Mouse (Mus musculus) regulatory T cell (primary cell): ENCODE data around the gene Hnrnpul1.

Source experiments
- in situ Hi-C: fragments of 300-600 bp; cut with MboI, MseI; formaldehyde crosslinking; loops from one replicate; pipeline ENCODE4 v1.15.1; 2025; ENCODE audit warnings: high pct_unique_total_duplicates

The Hnrnpul1 gene

GRCm38 (mm10) chr7:25720760-25721159, 33.8 kb downstream of the Hnrnpul1 start:
- in situ Hi-C loops, result no loop called here

DNA sequence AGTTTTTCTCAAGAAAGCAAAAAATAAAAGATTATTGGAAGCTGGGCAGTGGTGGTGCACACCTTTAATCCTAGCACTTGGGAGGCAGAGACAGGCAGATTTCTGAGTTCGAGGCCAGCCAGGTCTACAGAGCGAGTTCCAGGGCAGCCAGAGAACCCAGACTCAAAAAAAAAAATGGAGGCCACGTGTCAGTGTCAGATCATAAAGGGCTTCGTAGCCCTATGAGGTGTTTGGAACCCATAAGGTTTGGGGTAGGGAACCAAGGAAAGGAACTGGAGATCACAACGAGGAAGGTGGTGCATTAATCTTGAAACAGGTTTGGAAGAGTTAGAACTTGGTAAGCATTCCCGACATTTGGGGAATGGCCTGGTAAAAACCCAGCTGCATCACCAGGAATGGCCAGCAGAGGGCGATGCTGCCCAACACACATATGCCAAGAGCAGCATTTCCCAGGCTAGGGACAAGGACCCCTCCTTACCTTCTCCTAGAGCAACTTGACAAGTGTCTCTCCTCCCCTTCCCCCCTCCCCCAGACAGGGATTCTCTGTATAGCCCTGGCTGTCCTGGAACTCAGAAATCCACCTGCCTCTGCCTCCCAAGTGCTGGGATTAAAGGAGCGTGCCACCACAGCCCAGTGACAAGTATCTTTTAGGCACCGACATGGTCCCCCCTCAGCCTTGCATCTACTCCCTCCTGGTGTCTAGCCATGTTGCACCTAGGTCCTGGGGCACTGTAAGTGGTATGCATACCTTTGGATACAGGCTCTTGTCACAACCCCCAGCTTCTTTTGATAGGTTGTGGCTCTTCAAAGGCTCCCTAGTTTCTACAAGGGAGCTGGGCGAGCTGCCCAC, 34.6 kb downstream of the Hnrnpul1 start:
- in situ Hi-C loops, result no loop called here

- in situ Hi-C loops, result no loop called here
Observed at GRCm38 (mm10) chr7:25718788-25719417, 35.7 kb downstream of the Hnrnpul1 start, which contains the start of gene Ccdc97. Gene Ccdc97, minus strand, starts transcription at chr7:25719088.

GRCm38 (mm10) chr7:25717478-25717877, 37.1 kb downstream of the Hnrnpul1 start:
- in situ Hi-C loops, result no loop called here

DNA sequence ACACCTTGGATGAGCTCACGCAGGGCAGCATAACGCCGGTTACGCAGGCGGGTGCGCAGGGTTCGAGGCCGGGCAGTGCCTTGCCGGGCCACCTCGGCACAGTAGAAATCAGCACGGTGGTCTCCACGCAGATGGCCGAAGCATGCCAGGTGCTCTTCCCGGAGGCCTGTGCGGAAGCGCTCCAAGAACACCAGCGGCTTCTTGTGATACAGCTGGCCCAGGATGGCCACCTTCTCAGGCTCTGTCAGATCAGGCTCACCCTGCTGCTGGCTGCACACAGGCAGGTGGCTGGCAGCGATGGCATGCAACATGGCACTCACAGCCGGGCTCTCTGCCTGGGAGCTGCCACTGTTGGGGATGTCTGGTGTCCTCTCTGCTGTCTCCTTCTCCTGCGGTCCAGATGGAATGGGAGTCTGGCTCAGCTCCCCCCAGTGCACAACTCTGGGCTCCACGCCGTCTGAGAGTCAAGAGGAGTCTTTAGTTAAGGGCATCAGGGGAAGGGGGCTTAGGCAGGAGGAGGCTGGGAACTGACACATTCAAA, 38.8 kb downstream of the Hnrnpul1 start:
- in situ Hi-C loops, result no loop called here

GRCm38 (mm10) chr7:25714581-25714980, 40.0 kb downstream of the Hnrnpul1 start:
- in situ Hi-C loops, result no loop called here

DNA sequence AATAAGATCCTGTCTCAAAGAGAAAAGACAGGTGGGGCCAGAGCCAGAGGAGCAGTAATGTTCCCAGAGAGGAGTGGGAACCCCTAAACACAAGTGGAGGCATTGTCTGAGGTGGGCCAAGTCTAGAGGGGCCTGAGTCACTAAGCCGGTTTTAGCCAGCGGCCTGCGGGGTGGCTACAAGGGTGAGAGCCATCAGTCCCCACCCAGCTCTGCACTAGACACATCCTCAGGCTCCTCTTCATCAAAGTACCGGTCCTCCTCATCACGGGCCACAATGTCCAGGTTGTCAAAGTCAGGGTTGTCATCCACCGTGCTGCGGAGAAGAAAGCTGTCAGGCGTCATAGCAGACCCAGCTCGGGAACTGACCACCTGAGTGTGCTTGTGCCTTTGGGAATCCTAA, 41.8 kb downstream of the Hnrnpul1 start:
- in situ Hi-C loops, result no loop called here

GRCm38 (mm10) chr7:25711731-25712197, 42.8 kb downstream of the Hnrnpul1 start:
- in situ Hi-C loops, result no loop called here

GRCm38 (mm10) chr7:25711165-25711564, 43.4 kb downstream of the Hnrnpul1 start:
- in situ Hi-C loops, result no loop called here

GRCm38 (mm10) chr7:25710519-25711130, 43.9 kb downstream of the Hnrnpul1 start:
- in situ Hi-C loops, result no loop called here

DNA sequence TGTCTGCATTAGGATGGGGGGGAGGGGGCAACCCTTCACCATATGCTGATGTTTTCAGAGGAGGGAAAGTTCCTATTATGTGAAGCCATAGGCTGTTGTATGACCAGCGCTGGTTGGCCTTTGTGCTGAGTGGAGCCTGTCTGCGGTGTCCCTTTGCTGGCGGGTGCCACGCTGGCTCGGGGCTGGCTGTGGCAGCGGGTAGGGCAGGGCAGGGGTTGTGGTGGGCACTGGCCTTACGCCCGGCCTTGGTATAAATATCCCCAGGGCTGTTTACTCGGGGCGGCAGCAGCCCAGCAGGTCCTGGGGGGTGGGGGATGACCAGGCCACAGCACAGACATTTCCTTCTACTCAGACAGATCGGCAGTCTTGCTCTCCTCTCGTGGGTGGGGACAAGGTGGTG, 44.6 kb downstream of the Hnrnpul1 start:
- in situ Hi-C loops, result no loop called here

- in situ Hi-C loops, result no loop called here
Observed at GRCm38 (mm10) chr7:25707581-25708292, 46.8 kb downstream of the Hnrnpul1 start.

DNA sequence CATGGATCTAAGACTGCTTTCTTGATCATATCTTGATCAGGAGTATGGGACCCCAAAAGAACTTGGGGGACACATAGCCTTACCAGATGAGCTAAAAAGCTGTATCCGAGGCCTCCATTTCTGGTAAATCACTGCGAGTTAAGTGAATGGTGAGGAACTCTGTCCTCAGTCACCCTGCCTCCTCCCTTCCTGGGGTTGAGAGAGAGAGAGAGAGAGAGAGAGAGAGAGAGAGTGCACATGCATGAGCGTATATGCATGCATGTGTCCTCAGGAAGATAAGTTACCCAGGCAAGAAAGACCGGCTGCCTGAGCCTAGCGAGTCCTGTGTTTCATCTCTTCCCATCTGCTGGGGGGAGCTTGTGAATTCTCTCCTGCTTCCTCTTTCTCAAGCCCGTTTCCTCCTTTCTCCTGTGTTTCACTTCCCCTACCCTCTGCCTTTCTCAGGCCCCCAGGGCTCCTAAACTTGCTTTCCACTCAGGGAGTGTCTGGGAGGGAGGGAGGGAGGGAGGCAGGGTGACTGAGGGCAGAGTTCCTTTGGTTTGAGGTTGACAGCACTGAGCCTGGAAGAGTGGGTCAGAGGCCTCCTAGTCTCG, 47.9 kb downstream of the Hnrnpul1 start:
- in situ Hi-C loops, result no loop called here

GRCm38 (mm10) chr7:25705801-25706251, 48.7 kb downstream of the Hnrnpul1 start:
- in situ Hi-C loops, result no loop called here

- in situ Hi-C loops, result no loop called here
Observed at GRCm38 (mm10) chr7:25704716-25705364, 49.7 kb downstream of the Hnrnpul1 start.

DNA sequence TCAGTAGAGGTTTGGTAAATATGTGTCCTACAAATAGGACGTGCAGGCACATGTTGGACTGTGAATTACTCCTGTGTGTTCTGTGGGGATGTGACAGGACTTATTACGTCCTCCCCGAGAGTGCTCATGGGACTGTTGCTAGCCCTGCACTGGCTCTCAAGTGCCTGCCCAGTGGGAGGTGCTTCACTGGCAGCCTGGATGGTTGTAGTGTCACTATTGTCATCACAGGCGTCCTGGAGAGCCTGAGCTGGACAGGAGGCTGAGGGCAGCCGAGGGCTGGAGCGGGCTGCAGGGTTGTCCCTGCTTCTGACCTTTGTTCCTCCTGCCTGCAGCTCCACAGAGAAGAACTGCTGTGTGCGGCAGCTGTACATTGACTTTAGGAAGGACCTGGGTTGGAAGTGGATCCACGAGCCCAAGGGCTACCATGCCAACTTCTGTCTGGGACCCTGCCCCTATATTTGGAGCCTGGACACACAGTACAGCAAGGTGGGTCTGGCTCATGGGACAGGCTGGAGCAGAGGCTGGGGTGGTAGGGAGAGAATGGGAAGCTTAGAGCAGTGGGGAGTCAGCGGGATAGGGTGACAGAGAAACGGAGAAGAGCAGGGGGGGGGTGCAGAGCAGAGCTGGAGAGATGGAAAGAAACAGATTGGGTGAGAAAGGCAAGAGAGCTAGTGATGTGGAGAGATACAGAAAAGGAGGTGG, 50.6 kb downstream of the Hnrnpul1 start:
- in situ Hi-C loops, result no loop called here

DNA sequence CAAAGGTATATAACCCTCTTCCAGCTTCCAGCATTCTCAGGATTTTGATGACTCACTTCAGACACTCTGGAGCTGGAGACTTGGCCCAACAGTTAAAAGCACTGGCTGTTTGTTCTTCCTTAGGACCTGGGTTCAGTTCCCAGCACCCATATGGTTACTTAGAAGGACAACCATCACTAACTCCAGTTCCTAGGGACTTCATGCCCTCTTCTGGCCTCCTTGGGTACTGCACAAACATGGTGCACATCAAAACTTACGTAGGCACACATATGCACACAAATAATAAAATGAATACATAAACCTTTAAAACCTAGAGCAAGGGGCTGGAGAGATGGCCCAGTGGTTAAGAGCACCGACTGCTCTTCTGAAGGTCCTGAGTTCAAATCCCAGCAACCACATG, 52.2 kb downstream of the Hnrnpul1 start:
- in situ Hi-C loops, result no loop called here

DNA sequence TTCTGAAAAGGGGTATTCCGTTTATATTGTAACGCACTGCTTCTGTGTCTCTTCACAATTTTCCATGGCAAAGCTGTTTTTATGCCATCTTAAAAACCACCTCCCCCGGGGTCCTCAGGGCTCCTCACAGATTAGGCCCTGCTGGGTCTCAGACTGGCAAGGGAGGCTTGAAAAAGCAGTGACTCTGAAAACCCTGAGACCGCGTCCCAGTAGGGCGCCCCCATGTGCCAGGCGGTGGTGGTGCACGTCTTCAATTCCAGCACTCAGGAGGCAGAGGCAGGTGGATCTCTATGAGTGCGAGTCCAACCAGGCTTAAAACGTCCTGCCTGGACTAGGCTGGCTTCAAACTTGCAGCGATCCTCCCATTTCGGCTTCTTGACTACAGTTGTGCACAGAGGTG, 53.8 kb downstream of the Hnrnpul1 start:
- in situ Hi-C loops, result no loop called here

GRCm38 (mm10) chr7:25699851-25700250, 54.7 kb downstream of the Hnrnpul1 start:
- in situ Hi-C loops, result loop anchor here (25.0 kb wide), 1 partner anchor 1487 kb away; the partner anchor contains the start of genes BC024978, Gm21983, Mia and Rab4b

- in situ Hi-C loops, result loop anchor here (25.0 kb wide), 1 partner anchor 1493 kb away; the partner anchor contains the start of genes BC024978, Gm21983, Mia and Rab4b
Observed at GRCm38 (mm10) chr7:25694104-25694503, 60.5 kb downstream of the Hnrnpul1 start.
